Mouse (Mus musculus) urinary bladder, postnatal 14 days (tissue): ENCODE data around the gene Sacs.

ENCODE experiments used
- DNase-seq: peaks from one replicate; pipeline ENCODE4 v3.0.0; 2021; ENCODE audit warnings: low spot score

Gene Sacs

DNA sequence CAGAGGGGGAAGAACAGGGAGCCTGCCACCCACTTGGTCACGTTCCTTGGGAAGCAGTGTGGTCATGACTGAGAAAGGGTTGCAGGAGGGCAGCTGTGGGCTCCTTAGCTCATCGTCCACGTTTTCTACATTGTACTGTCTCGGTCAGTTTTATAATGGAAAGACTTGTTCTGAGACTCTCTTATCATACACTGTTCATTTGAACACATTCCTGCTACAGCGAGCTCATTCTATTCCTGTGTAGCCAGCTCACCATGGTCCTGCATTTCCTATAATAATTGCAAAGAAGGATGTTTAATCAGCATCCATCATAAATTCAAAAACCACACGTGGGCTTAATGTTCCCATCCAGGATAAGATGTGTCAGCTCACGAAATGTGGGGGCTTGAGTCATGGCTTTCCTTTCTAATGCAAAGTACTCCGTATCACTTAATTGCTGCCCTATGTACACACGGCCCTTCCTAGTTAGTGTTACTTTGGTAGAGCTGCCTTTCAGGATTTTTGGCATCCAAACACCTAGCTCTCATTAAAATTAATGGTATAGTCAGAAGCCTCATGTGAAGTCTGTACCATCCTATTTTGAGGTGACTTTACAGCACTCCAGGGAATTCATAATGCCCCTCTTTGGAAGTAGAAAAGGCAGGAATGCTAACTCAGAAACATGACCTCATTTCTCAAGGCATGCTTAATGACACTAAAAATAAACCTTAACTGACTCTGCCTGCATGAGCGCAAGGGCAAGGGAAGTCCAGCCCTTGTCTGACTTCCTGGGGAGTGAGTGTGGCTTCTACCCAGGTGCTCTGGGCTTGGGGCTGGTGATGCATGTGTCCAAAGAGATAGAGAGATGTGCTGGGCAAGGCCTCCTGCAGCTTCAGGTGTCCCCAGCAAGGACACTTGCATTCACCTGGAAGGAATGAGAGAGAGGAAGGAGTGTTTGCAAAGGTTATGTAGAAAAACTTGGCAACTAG is 23.4 kb downstream of the Sacs start:
- DNase-seq, result no peak

DNA sequence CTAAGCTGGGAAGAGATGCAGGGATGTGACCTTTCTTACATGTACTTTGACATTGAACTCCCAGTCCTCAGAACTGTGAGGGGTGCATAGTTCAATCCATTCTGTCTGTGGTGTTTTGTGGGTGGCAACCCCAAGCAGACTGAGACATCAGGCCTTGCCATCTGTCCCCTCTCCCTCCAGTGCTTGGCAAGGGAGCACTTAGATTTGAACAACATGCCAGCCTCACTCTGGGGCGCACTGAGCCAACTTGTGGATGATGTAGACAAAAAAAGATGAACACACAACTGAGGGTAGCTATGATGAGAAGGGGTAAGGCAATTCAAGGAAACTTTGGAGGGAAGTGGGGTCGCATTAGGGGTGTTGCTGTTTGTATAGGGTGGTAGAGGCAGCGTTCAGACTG is 26.2 kb downstream of the Sacs start:
- no peak for DNase-seq

- DNase-seq, result no peak
Observed at GRCm38 (mm10) chr14:61165929-61166328, 27.7 kb downstream of the Sacs start.

DNA sequence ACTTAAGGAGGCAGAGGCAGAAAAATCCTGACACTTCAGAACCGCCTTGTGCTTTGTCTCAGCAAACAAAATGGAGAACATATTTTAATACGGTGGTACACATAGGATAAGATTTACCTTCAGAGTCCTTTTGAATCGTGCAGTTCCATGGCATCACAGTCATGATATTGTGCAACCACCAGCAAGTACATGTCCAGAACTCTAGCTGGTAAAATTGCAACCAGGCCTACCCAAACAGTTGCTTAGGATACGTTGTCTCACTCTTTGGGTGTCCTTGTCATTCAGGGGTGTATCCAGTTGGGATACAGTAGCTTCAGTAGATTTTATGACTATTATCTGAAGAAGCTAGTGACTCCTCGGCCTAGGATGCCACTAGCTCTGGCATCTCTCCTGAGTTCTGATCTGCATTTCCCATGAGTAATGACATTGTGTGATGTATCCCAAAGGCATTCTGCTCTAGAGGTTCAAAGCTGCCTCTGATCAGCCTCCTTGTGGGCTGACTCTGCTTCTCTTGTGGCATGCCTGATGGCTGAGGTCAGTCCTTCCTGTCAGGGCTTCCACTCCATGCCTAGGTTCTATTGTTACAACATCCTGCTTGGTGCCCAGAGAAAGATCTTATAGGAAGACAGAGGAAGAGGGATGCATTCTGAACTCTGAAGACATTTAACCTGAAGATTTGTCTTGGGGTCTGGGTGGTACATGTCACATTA is 33.2 kb downstream of the Sacs start:
- no peak for DNase-seq

GRCm38 (mm10) chr14:61172548-61173158 is 34.4 kb downstream of the Sacs start:
- DNase-seq, result peak; percentile 98

- DNase-seq, result peak; percentile 33
Observed at GRCm38 (mm10) chr14:61173229-61173628, 35.0 kb downstream of the Sacs start.

- DNase-seq, result no peak
Observed at GRCm38 (mm10) chr14:61191904-61192303, 53.6 kb downstream of the Sacs start.

DNA sequence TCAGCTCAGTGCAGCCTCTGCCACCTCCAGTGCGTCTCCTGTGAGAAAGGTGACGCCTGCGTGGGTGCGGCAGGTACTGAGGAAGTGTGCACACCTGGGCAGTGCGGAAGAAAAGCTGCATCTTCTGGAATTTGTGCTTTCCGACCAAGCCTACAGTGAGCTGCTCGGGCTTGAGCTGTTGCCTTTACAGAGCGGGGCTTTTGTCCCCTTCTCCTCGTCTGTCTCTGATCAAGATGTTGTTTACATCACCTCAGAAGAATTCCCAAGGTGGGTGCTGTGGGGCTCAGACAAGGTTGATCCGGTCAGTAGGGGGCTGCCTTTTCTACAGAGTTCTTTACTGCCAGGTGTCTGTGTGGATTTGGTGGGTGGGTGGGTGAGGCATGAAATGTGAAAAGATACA is 54.1 kb downstream of the Sacs start:
- DNase-seq, result no peak

DNA sequence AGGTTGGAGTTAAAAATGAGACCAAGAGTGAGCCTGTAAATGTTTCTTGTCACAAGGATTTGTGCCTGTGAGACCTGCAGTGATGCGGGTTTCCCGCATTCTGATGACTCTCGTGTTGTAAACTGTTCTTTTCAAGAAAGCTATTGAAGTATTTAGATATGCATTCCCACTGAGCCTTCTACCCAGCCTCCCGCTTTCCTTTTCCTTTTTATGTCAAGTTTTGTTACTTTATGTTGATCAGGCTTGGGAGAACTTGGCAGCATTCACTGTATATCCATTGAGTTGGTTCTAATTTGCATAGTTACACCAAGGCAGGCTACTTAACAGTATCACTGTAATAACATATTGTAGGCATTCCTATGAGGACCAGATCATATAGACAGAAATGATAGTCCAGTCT is 56.2 kb downstream of the Sacs start:
- no peak for DNase-seq

- DNase-seq, result no peak
Observed at GRCm38 (mm10) chr14:61210111-61210510, 71.9 kb downstream of the Sacs start.

- no peak for DNase-seq
Observed at GRCm38 (mm10) chr14:61211754-61212153, 73.5 kb downstream of the Sacs start.

DNA sequence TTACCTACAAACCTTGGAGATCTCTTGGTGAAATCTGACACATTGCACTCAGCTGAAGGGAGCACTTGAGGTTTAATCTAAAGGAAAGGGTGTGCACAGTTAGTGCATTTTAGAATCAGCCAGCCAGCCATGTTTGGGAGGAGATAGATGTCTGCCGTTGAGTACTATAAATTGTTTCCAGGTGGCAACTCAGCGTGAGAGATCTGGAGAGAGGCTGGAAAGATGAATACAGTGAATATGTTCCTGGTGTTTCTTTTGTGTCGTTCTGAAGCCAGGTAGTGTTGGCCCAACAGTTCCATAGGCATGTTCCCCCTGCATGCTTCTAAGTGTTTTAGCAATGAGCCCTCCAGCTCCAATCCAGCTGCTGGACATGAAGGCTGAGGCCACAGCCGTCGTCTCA is 82.9 kb downstream of the Sacs start:
- no peak for DNase-seq

GRCm38 (mm10) chr14:61222506-61222905 is 84.2 kb downstream of the Sacs start:
- no peak for DNase-seq

- no peak for DNase-seq
Observed at GRCm38 (mm10) chr14:61223740-61224139, 85.5 kb downstream of the Sacs start.

DNA sequence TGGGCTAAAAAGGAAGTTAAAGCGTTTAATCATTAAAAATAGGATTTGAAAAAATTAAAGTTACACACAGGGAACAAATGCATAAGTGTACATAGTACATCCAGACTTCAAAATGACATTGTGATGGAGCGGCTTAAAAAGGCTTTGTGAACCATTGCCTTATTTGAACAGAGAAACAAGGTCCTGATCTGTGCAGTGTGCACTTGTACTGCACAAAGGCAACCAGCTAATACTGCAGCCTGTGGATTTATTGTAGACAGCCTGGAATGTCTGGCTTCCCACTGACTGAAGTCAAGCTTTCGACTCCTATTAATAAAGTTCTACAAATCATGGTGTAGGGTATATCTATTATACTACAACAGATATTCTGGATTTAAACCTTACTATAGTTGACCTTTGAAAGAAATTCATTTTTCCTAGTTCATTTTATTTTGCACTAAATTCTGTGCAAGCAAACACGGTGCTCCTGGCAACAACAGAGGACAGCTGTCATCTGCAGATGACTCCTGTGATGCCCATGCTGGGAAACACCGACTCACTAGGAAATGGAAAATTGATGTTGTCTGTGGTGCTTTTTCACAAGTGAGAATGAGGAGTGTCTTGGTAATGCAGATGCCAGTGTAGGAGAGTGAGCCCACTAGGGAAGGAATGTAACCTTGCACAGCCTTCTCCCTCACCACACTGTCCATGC is 86.3 kb downstream of the Sacs start:
- DNase-seq, result no peak

DNA sequence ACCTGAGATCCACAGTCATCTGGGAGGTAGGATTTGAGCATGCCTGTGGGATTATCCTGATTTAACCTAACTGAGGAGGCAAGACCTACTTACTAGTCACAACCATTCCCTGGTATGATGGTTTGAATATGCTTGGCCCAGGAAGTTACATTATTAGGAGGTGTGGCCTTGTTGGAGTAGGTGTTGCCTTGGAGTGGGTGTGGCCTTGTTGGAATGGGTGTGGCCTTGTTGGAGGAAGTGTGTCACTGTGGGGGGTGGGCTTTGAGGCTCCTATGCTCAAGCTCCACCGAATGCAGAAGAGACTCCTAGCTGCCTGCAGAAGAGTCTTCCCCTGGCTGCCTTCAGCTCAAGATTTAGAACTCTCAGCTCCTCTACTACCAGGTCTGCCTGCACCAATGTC is 87.9 kb downstream of the Sacs start:
- DNase-seq, result no peak

DNA sequence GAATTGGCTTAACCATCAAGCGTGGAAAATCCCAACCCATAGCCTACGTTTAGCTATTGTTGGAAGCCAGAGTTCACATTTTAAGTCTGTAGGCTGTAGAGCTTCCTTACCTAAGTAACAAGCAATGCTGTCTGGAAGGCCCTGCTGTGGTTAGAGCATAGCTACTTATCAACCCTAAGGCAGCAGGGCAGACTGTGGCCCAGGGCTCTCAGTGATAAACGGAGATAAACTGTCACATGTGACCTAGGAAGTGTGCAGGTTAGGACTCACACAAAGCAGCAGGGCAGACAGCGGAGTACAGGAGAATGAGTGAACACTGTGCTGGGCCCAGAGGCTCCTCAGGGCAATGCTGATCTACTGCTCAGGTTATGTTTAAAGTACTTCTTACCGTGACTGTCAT is 91.5 kb downstream of the Sacs start:
- DNase-seq, result no peak

DNA sequence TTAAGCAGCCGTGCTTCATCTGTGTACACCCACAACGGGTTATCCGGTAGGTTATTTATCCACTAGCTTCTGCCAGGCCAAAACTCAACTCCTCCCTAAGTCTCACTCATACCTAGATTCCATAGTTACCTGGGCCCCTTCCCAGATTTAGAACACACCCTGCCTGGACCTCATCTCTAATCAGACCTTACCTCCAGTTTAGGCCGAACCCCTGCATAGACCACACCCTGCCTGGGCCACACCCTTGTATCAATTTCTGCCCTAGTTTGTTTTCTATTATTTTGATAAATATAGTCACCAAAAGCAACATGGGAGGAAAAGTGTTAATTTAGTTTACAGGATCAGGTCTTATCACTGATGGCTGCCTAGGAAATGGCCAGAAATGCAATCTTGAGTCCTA is 91.9 kb downstream of the Sacs start:
- no peak for DNase-seq

DNA sequence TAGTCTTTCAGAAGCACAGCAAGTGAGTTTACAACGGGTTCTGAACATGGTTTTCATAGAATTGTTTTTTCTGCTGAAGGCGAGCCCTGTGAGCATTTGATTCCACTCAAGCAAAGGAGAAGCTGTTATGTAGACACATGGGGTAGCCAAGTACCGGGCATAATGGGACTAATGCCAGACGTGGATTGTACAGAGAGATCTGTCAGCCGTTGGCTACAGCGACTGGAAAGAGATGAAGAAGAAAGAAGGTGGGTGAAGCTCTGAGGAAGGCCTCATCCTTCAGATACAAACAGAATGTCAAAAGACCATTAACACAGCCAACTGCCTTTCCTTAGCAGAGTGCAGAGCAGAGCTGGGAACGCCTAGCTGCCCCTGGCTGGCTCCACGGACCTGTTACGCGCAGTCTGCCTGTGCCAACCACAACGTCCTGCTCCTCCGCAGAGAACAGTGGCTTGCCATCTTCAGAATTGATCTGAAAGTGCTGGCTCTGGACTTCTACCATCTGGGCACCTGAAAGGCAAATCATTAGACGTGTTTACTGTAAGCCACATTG is 93.8 kb downstream of the Sacs start:
- peak; percentile 28 for DNase-seq

DNA sequence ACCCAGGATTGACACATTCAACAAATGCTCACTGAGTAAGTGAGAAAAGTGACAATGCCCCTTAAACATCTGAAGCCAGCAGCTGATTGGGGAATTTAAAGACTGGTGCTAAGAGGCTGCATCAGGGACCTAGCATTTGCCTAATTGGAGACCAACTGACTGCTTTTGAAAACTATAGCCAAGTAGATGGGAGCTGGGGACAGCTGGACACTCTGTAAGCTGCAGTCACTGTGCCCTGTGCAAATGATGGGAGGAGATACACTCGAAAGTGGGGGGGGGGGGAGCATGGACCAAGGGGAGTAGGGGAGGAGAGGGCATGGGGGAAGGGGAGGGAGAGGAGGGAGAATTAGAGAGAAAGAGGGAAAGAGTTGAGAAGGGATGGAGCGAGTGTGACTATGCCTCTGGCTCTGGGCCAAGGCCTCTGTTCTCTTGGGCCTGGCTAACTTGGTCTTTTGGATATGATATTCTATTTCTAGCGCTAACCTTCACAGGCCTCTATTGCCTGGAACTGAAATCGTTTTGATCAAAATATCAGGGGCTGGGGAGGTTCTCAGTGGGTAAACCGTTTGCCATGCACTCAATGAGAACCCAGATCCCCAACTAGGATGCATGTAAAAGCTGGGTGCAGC is 97.7 kb downstream of the Sacs start:
- DNase-seq, result no peak

DNA sequence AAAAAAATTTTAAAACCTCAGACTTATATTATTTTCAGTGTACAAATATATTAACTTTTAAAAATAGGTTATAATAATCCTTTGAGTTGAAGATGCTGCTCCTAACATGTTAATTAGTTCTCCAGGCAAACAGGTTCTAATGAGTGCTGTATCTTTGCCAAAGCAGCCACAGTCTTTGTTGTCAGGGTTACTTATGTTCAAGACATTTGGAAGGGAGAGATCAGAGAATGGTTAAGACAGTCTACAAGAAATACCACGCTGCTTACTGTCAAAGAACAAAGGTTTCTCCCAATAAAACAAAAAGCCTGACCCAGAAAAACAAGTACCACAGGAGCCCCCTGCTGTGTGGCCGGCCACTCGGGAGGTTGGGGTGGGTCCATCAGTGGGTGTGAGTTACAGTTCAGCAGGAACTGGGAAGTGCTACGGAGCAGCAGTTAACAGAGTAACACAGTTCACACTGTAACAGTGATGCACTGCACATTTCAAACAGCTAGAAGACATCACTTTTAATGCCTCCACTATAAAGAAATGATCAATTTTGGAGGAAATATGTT is 98.9 kb downstream of the Sacs start:
- no peak for DNase-seq
